ENCODE assay signal across 9 mouse cellular contexts in the genomic region with DNA sequence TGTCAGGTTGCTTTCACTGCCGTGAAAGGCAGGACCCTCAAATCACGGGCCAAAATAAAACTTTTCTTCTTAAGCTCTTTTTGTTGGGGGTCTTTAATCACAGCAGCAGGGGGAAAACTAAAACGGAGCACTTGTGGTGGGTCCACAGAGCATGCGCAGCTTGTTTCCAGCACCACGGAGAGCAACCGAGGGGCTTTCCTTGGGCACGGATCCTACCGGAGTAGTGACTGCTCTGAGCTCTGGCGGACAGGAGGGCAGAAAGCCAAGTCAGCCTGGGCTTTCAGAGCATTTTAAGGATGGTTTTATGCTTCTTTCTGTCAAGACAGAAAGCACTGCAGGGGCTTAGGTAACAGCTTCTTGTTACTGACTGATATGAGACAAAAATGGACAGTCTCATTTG. TPM values are rescaled to one million over a fixed set of nuclear protein-coding genes. Genes with fewer than 3 reads are reported as not detected.
DNase-seq lines count a peak whose midpoint lies in the region; ATAC-seq and TF ChIP-seq lines count a peak whose summit lies in the region.
"Had no signal": no experiment of that assay in that cellular context is flagged by ENCODE, and none has a peak within 500 bp of the region (broad histone marks: within the 10 kb centered on the region; RNA-seq: fewer than 3 reads in every experiment).

No protein-coding gene starts in this region.

- H3K27ac ChIP-seq in left cerebral cortex, adult 2 months, result no peak overlapping the region
- no peak overlapping the region for H3K27ac ChIP-seq in ES-E14 (ENCODE audit: insufficient read depth, low read depth, low read length, poor library complexity, severe bottlenecking)

- peak; percentile 53; the same call in 1 of the 2 replicates for ATAC-seq in granulocyte monocyte progenitor cell, adult 5-6 weeks (replicated peaks; ENCODE audit: poor library complexity, severe bottlenecking)

- H3K9me3 ChIP-seq in ES-E14 (ENCODE audit: control insufficient read depth, insufficient read depth, low read depth, low read length), result no peaks in the 10 kb centered on the region

- no peaks in the 10 kb centered on the region for H3K36me3 ChIP-seq in ES-E14 (ENCODE audit: control insufficient read depth, insufficient read depth, low read length, poor library complexity, severe bottlenecking)

- no peak overlapping the region for H3K4me3 ChIP-seq in left cerebral cortex, adult 2 months
- H3K4me3 ChIP-seq in ES-E14 (ENCODE audit: insufficient read depth in 1 of 2, low read depth in 1 of 2, low read length in 2 of 2, poor library complexity in 1 of 2, severe bottlenecking in 1 of 2), result no peak overlapping the region

- peak; percentile 58 for DNase-seq in adrenal gland, postnatal 14 days
- no peak for DNase-seq in adrenal gland, postnatal 4 days (ENCODE audit: low spot score in 2 of 2)
- peak; percentile 56 for DNase-seq in left cerebral cortex, postnatal 4 days
- DNase-seq in left cerebral cortex, adult 2 months (ENCODE audit: extremely low spot score in 1 of 2, low spot score in 2 of 2), result no peak
- DNase-seq in ES-E14 (ENCODE audit: low read depth, low spot score), result peak; percentile 17
- DNase-seq in frontal cortex, postnatal 25 days (ENCODE audit: low spot score in 2 of 2), result no peak
- DNase-seq in kidney, adult 8-10 months, result no peak
- DNase-seq: cerebellum, adult 9-10 months had no signal

- in situ Hi-C loops in ES-E14 (cut with MboI; ENCODE audit: low sequenced_read_pairs in 2 of 2, unreplicated experiment in 2 of 2), result no loop called here

- H3K4me1 ChIP-seq in ES-E14 (ENCODE audit: control insufficient read depth in 2 of 2, insufficient read depth in 2 of 2, low read length in 2 of 2, poor library complexity in 1 of 2), result no peaks in the 10 kb centered on the region

- no peak overlapping the region for H3K9ac ChIP-seq in ES-E14 (ENCODE audit: insufficient read depth, low read depth, low read length, poor library complexity, severe bottlenecking)

- TF ChIP-seq CTCF in left cerebral cortex, adult 2 months (IDR thresholded peaks at IDR 0.05), result no peak

- intact Hi-C loops in left cerebral cortex, postnatal 4 days (cut with DNase I), result no loop called here
- intact Hi-C loops in left cerebral cortex, adult 2 months (cut with DNase I), result no loop called here

TF ChIP-seq in ES-E14, 5 proteins besides CTCF, POLR2A, EP300 and RAD21:
- TF ChIP-seq ZNF384 (IDR thresholded peaks at IDR 0.05; ENCODE audit: low read depth, low read length) (no peak), HCFC1 (IDR thresholded peaks at IDR 0.05; ENCODE audit: borderline replicate concordance, insufficient read depth, low read length) (no peak), MAFK (IDR thresholded peaks at IDR 0.05; ENCODE audit: insufficient read depth, low read depth, low read length) (no peak), ZC3H11A (IDR thresholded peaks at IDR 0.05; ENCODE audit: borderline replicate concordance, low read depth, low read length) (no peak), CHD2 (IDR thresholded peaks at IDR 0.05; ENCODE audit: low read depth, low read length) (no peak)

RNA-seq across cellular contexts. Expression of a gene that starts 38.3 kb away (rescaled TPM):
- total RNA-seq in adrenal gland, postnatal 14 days (2021), result 7.0 and 7.1 TPM in 2 replicates
- under 1 TPM; 0.59 TPM for total RNA-seq in adrenal gland, postnatal 4 days (2021)
- 1 to 10 TPM; 2.4 to 2.5 TPM for total RNA-seq in left cerebral cortex, postnatal 4 days (2021)
- 1 to 10 TPM; 2.6 to 3.1 TPM for total RNA-seq in left cerebral cortex, adult 2 months (2021)
- 14.7 and 24.7 TPM in 2 replicates for total RNA-seq in ES-E14 (2012; rRNA removed)
- 31.8 and 41.5 TPM in 2 replicates for total RNA-seq in granulocyte monocyte progenitor cell, adult 5-6 weeks (2014; fragmentation: Nextera tagmentation)
- 9.2 and 10.8 TPM in 2 replicates for total RNA-seq in granulocyte monocyte progenitor cell, adult 5-6 weeks (2017)

Comparison
In these comparisons a context has a peak if more than half of its experiments do, and no peak if none do; other contexts are left out.
1. DNase-seq: peak in adrenal gland, postnatal 14 days (single experiment), left cerebral cortex, postnatal 4 days (single experiment) and ES-E14 (single experiment); none in adrenal gland, postnatal 4 days (0 of 2), left cerebral cortex, adult 2 months (0 of 2), frontal cortex, postnatal 25 days (0 of 2) and kidney, adult 8-10 months (0 of 2).